Mouse (Mus musculus): ENCODE measurements around the gene Ube2f.
A peak's percentile ranks its signal among the peaks of the same experiment; 100 is the strongest.

Gene Ube2f

GRCm38 (mm10) chr1:91237676-91238075 is 12.4 kb upstream of the Ube2f start:
- no peak for DNase-seq (ENCODE audit: low spot score in 2 of 2)

- peak; percentile 66 to 85 for DNase-seq (ENCODE audit: low spot score in 2 of 2)
These were observed 11.0 kb upstream of the Ube2f start for GRCm38 (mm10) chr1:91239112-91239511.

DNA sequence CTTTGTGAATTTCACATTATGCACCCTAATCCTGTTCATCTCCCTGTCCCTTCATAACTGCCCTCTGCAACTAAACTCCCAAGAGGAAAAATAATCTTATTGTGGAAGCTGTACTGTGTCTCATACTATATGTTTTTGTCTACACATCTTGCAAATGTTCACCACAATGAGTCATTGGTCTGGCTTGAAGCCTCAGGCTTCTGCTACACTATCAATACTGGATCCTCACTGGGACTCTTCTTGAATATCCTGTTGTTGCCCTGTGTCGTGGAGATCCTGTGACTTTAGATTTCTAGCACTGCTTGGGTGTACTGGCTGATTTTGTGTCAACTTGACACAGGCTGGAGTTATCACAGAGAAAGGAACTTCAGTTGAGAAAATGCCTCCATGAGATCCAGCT is 10.3 kb upstream of the Ube2f start:
- no peak for DNase-seq (ENCODE audit: low spot score in 2 of 2)

- DNase-seq (ENCODE audit: low spot score in 2 of 2), result no peak
These were observed 9.4 kb upstream of the Ube2f start for GRCm38 (mm10) chr1:91240685-91241084.

DNA sequence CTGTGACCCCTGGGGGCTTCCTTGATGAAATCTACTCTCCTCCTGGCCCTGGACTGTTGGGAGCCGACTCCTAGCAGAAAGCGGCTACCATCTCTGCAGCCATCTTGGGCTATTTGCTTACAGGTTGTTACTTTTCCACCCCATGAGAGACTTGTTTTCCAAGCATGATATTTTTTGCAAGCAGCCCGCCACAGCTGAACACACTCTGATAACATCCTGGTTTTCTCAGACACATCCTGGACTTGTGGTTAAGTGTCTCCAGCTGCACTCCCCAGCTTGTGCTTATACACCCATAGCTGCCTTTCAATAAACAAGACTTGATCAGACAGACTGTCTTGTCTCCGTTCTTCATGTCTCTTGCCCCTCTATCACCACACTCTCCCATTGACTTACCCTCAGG is 8.9 kb upstream of the Ube2f start:
- no peak for DNase-seq (ENCODE audit: low spot score in 2 of 2)

DNA sequence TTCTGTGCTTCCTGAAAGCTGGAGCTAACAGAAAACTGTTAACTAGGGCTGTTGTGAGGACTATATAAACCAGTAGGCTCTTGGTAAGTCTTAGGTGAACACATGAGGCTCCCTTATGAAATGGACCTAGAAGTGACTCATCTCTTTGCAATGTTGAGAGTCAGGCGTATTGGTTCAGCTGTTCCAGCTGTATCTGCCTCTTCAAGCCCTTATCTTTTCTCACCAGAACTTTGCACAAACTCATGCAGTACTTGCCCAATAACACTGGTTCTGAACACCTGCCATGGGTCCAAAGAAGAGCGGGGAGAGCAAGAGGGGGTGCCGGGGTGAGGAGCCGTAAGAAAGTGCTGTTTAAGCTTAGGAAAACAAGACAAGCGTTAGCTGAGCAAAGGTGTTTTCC is 1.9 kb upstream of the Ube2f start:
- DNase-seq (ENCODE audit: low spot score in 2 of 2), result no peak

- DNase-seq (ENCODE audit: low spot score in 2 of 2), result no peak
These were observed 1.1 kb upstream of the Ube2f start for GRCm38 (mm10) chr1:91248970-91249369.

DNA sequence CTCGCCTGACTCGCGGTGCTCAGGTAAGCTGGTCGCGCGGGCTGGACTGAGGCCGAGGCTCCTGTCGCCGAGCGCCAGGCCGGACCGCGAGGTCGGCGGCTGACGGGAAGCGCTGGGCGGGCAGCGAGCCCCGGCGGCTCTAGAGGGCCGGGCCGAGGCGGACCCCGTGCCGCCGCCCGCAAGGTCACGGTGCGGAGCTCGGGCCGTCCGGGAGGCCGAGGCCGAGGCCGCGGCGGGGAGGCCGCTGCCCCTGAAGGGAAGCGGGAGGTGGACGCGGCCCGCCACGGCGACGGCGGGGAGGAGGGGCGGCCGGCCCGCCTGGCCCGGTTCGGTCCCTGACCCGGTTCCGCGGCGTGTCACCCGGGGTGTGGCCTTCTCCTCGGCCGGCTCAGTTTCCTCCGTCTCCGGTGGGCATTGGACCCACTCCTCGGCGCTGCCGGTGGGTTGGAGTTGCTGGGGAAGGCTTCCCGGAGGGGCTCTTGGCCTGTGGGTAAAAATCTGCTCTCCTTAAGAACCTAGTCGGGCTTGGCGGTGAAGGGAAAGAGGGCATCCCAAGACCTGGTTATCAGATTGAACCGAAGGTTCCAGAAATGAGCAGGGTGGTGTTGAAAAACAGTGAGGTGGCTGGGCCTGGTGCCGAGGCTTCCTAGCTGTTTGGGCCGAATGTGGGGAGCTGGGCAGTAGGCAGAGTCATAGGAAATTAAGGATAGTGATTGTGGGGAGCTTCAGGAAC is 477 bp downstream of the Ube2f start:
- DNase-seq (ENCODE audit: low spot score in 2 of 2), result peak; percentile 42 to 77

DNA sequence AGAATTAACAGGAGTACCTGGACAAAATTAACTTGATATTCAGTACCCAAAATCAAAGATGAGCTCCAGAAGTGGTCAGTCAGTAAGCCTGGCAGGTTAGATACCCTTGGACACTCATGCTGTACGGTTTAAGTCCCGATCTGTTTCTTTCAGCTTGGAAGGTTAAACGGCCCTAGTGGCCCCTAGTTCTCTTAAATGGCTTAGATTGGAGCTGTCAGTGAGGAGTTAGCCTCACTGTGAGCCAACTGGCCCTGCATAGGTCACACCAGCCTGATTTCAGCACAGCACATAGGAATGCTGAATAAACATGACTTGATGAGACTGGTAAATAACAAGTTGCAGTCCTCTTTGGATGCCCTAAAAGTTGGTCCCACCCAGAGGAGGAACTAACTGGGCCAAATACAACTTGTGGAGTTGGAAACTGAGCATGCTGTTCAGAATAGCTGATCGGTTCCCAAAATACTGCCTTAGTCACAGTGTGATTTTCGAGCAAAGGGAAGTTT is 1.1 kb downstream of the Ube2f start:
- no peak for DNase-seq (ENCODE audit: low spot score in 2 of 2)

GRCm38 (mm10) chr1:91251927-91252326 is 1.8 kb downstream of the Ube2f start:
- DNase-seq (ENCODE audit: low spot score in 2 of 2), result peak in 1 of 2 experiments; percentile 52

DNA sequence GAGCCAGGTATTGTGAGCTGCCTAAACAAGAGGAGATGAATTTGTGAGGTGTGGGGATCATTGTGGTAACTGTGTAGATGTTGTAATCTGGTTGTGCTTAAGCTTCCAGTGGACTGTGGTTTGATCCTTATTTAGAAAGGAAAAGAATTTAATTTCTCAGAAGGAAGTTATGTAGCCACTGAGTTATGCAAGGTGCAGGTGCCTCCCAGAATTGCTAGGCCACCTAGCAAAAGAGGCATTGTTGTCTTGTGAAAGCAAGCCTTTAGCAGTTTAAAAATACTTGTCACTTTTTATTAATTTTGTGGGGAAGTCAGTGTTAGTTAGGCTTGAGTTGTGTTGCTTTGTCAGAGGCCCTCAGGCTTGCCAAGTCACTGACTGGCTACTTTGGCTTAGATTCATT is 7.8 kb downstream of the Ube2f start:
- no peak for DNase-seq (ENCODE audit: low spot score in 2 of 2)

DNA sequence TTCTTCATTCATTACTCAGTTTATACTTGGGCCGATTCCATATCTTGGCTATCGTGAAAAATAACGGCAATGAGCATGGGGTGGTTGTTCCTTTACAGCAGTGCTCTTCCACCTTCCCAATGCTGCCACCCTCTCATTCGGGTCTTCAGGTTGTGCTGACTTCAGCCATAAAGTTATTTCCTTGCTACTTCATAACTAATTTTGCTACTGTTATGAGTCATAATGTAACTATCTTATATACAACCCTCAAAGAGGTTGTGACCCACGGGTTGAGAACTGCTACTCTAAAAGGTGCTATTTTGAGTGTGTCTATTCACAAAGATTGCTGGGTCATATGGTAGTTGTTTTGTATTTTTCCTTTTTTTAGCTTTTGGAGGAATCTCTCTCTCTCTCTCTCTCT is 9.7 kb downstream of the Ube2f start:
- no peak for DNase-seq (ENCODE audit: low spot score in 2 of 2)

GRCm38 (mm10) chr1:91262508-91262907 is 12.4 kb downstream of the Ube2f start:
- DNase-seq (ENCODE audit: low spot score in 2 of 2), result no peak

GRCm38 (mm10) chr1:91272260-91272659 is 22.2 kb downstream of the Ube2f start:
- no peak for DNase-seq (ENCODE audit: low spot score in 2 of 2)

DNA sequence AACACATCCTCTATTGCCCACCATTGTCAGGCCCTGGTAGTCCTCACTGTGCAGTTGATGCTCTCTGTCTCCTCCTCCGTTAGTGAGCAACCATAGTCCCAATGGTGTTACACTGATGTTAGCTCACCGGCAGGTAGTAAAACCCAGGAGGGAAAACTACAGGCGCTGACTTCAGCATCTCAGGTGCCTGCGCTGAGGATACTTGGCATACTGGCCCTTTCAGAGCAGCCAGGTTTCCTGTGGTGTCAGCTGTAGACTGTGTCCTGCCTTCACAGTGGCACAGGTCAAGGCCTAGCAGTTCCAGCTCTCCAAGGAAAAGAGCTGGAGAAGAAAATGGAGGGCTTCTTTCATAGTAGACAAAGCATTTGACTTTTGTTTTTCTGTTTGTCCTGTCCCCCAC is 26.5 kb downstream of the Ube2f start:
- DNase-seq (ENCODE audit: low spot score in 2 of 2), result no peak

DNA sequence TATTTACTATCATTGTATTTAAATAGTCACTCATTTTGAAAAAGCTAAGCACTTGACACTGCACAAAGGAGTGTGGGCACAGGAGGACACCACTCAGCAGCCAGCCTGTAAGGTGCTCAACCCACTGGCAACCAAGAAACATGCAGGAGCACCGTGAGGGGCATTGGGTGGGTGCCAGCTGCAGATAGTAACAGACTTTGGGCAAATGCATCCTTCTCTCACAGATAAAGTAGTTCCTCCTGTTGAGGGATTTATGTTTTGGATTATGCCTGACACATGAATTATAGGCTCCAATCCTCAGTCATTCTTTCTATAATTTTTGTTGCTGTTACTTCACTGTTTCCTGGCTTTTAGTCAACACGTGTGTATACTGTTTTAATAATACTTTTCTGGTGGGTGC is 27.4 kb downstream of the Ube2f start:
- no peak for DNase-seq (ENCODE audit: low spot score in 2 of 2)

DNA sequence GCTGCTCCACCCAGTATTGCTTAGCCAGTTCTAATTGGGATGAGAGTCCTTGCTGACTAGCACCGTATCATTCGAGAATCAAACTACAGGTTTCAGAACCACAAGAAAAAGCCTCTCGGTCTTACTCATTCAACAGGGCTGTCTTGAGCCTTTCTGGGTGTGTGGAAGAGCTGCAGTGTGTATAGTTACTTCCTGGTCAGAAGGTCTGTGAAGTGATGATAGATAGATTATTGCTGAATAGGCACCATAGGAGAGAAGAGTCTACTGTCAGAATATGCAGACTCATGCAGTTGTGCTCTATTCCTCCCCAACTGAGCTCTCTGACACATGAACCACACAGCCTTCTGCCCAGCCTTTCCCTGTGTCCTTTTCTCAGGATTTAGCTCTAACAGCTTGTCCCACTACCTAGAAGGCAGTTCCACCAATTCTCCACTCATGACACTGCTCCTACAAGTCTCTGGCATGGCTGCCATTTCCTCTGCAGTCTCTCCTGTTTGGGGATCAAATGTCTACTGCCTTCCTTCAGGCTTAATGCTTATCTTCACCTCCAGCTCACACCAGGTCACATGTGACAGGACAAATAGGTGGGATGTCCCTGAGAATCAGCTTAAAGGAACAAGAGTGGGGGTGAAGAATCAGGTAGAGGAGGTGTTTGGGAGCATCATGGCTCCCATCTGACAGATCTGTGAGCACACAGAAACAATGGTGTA is 28.5 kb downstream of the Ube2f start:
- DNase-seq (ENCODE audit: low spot score in 2 of 2), result no peak

GRCm38 (mm10) chr1:91279126-91279525 is 29.0 kb downstream of the Ube2f start:
- DNase-seq (ENCODE audit: low spot score in 2 of 2), result no peak

DNA sequence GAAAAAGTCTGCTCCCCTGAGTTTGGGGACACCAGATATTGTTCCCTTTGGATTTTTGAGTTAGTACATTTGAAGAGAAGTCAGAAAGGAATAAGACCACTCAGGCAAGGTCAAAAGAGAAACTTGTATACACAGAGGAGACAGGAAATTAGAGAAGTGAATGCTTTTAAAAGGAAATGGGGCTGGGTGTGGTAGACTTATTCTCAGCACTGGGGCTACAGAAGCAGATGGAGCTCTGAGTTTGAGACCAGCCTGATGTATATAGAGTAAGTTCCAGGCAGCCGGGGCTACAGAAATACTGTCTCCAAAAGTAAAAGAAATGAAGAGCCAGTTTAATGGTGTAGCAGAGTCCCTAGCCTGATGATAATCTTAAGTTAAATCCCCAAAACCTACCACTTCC is 32.5 kb downstream of the Ube2f start:
- DNase-seq (ENCODE audit: low spot score in 2 of 2), result no peak

- no peak for DNase-seq (ENCODE audit: low spot score in 2 of 2)
These were observed 39.3 kb downstream of the Ube2f start for GRCm38 (mm10) chr1:91289375-91289774.

DNA sequence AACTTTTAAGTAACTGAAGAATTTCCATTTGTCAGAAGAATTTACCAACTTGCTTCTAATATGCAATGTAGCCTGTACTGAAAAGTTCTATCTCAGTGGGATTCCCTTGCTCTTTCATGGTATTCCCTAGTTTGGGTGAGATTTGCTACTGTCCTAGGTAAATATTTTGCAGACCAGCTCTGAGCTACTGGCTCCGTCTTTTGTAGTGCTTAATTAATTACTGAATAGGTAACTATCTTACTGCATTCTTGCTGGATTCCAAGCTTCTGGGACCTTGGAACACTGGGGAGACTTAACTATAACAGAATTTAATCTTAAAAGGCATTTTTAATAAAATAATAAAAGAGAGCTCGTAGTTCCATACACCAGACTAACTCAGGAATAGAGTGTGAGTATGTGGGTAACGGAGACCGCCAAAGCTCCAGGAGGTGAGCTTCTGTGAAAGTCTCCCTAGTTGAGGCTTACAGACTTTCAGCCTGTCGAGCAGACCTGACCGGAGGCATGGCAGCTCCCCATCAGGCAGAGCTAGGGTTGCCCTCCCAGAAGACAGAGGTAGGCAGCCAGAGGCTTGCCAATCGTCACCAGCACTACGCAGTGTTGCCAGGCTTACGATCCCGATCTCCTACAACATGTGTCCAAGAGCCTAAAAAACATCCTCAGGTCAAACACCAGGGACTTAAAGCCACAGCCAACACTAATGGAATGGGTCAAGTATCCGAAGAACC is 42.2 kb downstream of the Ube2f start:
- DNase-seq (ENCODE audit: low spot score in 2 of 2), result no peak

DNA sequence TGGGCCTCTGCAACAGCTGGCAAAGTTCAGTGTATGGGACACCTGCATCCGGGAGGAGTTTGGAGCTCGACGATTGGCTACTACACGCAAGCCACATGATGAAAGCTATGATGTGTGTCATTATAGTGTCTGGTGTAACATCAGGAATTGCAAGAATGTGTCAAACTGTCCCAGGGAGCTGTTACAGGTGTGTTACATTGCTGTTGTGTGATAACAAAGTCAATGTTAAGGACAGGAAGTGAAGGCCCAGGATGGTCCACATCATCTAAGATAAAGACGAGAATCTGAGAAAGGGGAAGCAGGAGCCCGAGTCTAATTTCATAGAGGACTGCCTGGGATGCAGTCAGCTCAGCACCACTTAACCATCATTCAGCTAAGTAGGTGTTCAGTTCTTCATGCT is 45.4 kb downstream of the Ube2f start:
- DNase-seq (ENCODE audit: low spot score in 2 of 2), result no peak

Measured in spleen, postnatal 4 days (tissue).